Mouse (Mus musculus) liver, embryonic 14.5 days (tissue): ENCODE data around the gene Il31. TPM values are rescaled to one million over a fixed set of nuclear protein-coding genes. Genes with fewer than 3 reads are reported as not detected.
A peak's percentile ranks its signal among the peaks of the same experiment; 100 is the strongest.

Experiments used
- ATAC-seq: fragments of 200-750 bp; cut with Nextera tagmentation; 2 replicates; pipeline ENCODE4 v1.8.0; 2017; ENCODE audit warnings: moderate number of reproducible peaks, mild to moderate bottlenecking, moderate library complexity; ENCODE audit not compliant: insufficient read depth
- DNase-seq, 3 experiments: peaks; one replicate each; pipeline ENCODE4 v3.0.0-alpha.2; 2012 to 2013; ENCODE audit warnings: low read depth in 3 of 3, low spot score in 3 of 3
- H3K27ac ChIP-seq: fragments of 300-500 bp; sonication (generic); 2 replicates; pipeline ENCODE4 v1.5.1; 2014; ENCODE audit warnings: moderate library complexity, mild to moderate bottlenecking, control low read depth, inconsistent platforms
- H3K27me3 ChIP-seq: fragments of 300-500 bp; sonication (generic); 2 replicates; pipeline ENCODE4 v1.6.1; 2014; ENCODE audit warnings: mild to moderate bottlenecking, low read length, moderate library complexity; ENCODE audit not compliant: control insufficient read depth, insufficient read depth
- H3K36me3 ChIP-seq: fragments of 300-500 bp; sonication (generic); replicated peaks from 2 replicates; pipeline ENCODE4 v1.6.1; 2014; ENCODE audit warnings: low read depth; ENCODE audit not compliant: control insufficient read depth, insufficient read depth
- H3K4me1 ChIP-seq, 2 experiments: fragments of 200-500 bp in 1 of 2; fragments of 300-500 bp in 1 of 2; sonication (generic) in 1 of 2; replicated peaks; 2 replicates each; pipeline ENCODE4 v1.6.1; 2012 to 2014; ENCODE audit warnings: antibody characterized with exemption in 1 of 2, inconsistent platforms in 1 of 2, low read length in 1 of 2; ENCODE audit not compliant: control insufficient read depth in 2 of 2, insufficient read depth in 2 of 2
- H3K4me2 ChIP-seq: fragments of 300-500 bp; sonication (generic); 2 replicates; pipeline ENCODE4 v1.6.1; 2014; ENCODE audit warnings: low read depth, mild to moderate bottlenecking, control low read depth, moderate library complexity
- H3K4me3 ChIP-seq, 2 experiments: fragments of 200-500 bp in 1 of 2; fragments of 300-500 bp in 1 of 2; sonication (generic) in 1 of 2; 2 replicates each; pipeline ENCODE4 v1.5.1; 2012 to 2014; ENCODE audit warnings: low read depth in 2 of 2, low read length in 2 of 2, mild to moderate bottlenecking in 2 of 2, control low read depth in 1 of 2, inconsistent platforms in 1 of 2, moderate library complexity in 1 of 2; ENCODE audit not compliant: insufficient read depth in 1 of 2
- H3K9ac ChIP-seq: fragments of 300-500 bp; sonication (generic); replicated peaks from 2 replicates; pipeline ENCODE4 v1.6.1; 2014; ENCODE audit warnings: mild to moderate bottlenecking, control low read depth, moderate library complexity
- H3K9me3 ChIP-seq: fragments of 300-500 bp; sonication (generic); 2 replicates; pipeline ENCODE4 v1.6.1; 2016; ENCODE audit warnings: low read length, mixed read lengths; ENCODE audit not compliant: control insufficient read depth
- CTCF ChIP-seq: IDR thresholded peaks from 2 replicates; pipeline ENCODE4 v1.5.1; 2016; ENCODE audit warnings: antibody characterized with exemption, low read depth, control low read depth
- EP300 ChIP-seq: IDR thresholded peaks from 2 replicates; pipeline ENCODE4 v1.6.1; 2016; ENCODE audit warnings: antibody characterized with exemption, low read depth
- WGBS: fragments of 180-500 bp; shearing (Covaris S2); extraction: QIAGEN DNeasy Blood & Tissue Kit; methylation state at CpG from one replicate; pipeline ENCODE4 v1.1.7; 2014; ENCODE audit not compliant: insufficient replicate concordance; 5-methylcytosine and 5-hydroxymethylcytosine counted together
- polyA plus RNA-seq, 2 experiments: library from polyadenylated mRNA; depleted of rRNA in 1 of 2; stranded (reverse) in 1 of 2; unstranded in 1 of 2; fragments of >200 nt; fragmentation: Nextera tagmentation in 1 of 2; extraction: Ambion mirVana in 1 of 2; gene quantifications; 2 replicates each; pipeline versions ENCODE4 v1.2.1 to v1.2.3; 2012 to 2014

Gene Il31
- polyA plus RNA-seq, 2 experiments = not detected

DNA sequence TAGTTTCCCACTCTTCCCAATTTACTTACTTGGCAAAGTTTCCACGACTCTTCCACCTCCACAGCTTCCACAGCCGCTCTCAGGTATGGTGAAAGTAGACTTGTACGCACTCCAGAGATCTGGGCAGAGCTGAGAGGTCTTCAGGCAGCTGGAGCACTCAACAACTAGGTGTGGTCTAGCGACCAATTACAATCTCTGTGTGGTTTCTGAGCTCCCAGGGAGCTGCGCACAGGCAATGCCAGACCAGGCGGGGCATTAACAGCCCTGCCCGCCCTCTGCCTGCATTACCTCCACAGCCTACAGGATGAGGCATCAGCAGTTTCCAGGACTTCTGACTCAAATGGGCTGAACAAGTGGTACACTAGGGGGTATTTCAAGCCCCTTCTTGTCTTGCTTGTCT lies 36.0 kb upstream of the Il31 start, which contains the start of gene Gm49027:
Gm49027 (minus strand) TSS at position 208 of the 400 bp plus-strand sequence.
- Histone ChIP-seq H3K4me1 (peaks cover 10 to 11% of the 10 kb centered on the region in 2 experiments), H3K9me3 (no peaks in the 10 kb centered on the region), H3K4me2 (peak within 1 kb of the TSS; percentile 97), H3K27ac (no peak within 1 kb of the TSS), H3K4me3 (peak within 1 kb of the TSS; percentile 71 to 74), H3K9ac (0 out of 2 replicates have a peak within 1 kb of the TSS, but pooled peaks have one; percentile 15), H3K36me3 (peaks cover 3% of the 10 kb centered on the region; the same call in 1 of the 2 replicates), H3K27me3 (no peaks in the 10 kb centered on the region)
- TF ChIP-seq CTCF (no peak), EP300 (no peak)
- DNase-seq (no peak), ATAC-seq (no peak)
- 56% methylated on average over 7 of the region's 7 CpGs for WGBS

DNA sequence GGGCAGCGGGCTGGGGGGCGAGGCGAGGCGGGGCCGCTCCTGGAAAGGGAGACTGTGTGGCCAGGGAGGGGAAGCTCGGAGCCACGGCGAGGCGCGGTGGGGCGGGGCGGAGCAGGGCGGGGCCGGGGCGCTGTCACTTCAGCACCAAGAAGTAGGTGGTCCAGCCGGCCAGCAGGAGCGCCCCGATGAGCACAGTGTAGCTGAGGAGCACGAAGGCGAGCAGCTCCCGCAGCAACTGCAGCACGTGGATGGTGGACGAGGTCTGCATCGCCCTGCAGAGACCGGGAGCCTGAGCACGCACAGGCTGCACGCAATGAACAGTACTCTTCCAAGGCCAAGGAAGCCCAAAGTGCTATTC lies 35.1 kb upstream of the Il31 start:
- peak overlapping the region; percentile 71 to 74 for H3K4me3 ChIP-seq
- peaks cover 3% of the 10 kb centered on the region; the same call in 1 of the 2 replicates for H3K36me3 ChIP-seq
- no peaks in the 10 kb centered on the region for H3K27me3 ChIP-seq
- no peak overlapping the region for H3K27ac ChIP-seq
- H3K9me3 ChIP-seq = no peaks in the 10 kb centered on the region
- peak; percentile 92 for ATAC-seq
- under 1% methylated on average over 27 of the region's 27 CpGs for WGBS
- H3K4me1 ChIP-seq = peaks cover 10 to 11% of the 10 kb centered on the region in 2 experiments
- peak overlapping the region; percentile 97 for H3K4me2 ChIP-seq
- no peak for DNase-seq
- no peak for TF ChIP-seq EP300
- peak; percentile 49 for TF ChIP-seq CTCF
- H3K9ac ChIP-seq = 0 out of 2 replicates have a peak overlapping the region, but pooled peaks have one; percentile 15

DNA sequence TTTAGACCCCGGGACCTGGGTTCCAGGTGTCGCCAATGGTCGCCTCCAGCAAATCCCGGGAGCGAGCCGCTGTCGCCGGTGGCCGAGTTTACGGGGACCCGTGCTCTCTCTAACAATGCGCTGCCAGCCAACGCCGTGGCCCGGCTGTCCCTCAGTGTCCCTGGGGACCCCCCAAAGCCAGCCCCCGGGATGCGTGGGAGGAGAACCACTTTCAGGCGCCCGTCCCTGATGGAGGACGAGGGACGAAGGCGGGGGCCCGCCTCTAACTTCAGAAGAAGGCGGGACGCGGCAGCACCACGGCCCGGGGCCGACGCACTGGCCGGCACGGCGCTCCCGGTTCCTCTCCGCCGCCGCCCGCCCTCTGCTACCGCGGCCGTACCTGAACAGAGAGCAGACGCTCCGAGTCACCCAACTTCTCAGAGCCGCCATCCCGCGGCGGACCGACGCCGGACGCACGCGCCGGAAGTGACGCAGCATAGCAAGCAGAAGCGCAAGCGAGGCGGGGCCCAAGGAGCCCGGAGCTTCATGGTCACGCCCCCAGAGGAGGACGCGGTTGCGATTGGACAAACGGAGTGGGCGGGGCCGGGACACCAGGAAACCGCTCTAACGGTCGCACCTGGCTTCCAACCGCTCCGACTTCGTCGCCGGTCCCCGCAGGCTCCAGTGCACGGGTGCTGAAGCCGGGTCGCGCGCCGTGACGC lies 34.6 kb upstream of the Il31 start, which contains the start of gene Diablo:
Diablo (minus strand) TSS at position 485 of the 701 bp plus-strand sequence.
- H3K9ac ChIP-seq = peak within 1 kb of the TSS; percentile 86
- H3K4me3 ChIP-seq = peak within 1 kb of the TSS; percentile 71 to 77
- H3K4me2 ChIP-seq = peak within 1 kb of the TSS; percentile 97
- no peaks in the 10 kb centered on the region for H3K27me3 ChIP-seq
- TF ChIP-seq EP300 (no peak), CTCF (peak; percentile 24; the same call in 1 of the 2 replicates)
- WGBS = under 1% methylated on average over 82 of the region's 82 CpGs
- H3K27ac ChIP-seq = peak within 1 kb of the TSS; percentile 30; the same call in 1 of the 2 replicates
- H3K4me1 ChIP-seq = peaks cover 10 to 11% of the 10 kb centered on the region in 2 experiments
- DNase-seq (peak; percentile 97 to 98 (median 98)), ATAC-seq (peak; percentile 96)
- no peaks in the 10 kb centered on the region for H3K9me3 ChIP-seq
- 0 out of 2 replicates have a peak, but pooled peaks cover 3% of the 10 kb centered on the region for H3K36me3 ChIP-seq

DNA sequence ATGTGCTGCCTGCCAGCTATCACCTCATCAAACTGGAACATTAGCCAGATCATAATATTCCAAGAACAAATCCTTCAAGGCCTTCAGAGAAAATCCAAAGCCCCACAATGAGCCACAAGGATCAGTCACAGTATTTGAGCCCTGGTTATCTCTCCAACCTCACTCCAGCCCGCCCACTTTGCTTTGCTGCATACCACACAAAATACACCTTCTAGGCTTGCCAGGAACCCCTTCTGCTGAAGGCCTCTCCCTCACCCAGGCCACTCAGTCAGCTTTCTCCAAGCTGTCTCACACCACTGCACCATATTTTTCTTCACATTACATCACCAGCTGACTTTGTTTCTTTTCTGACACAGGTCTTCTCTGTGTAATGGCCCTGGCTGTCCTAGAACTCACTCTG lies 32.9 kb upstream of the Il31 start:
- peak overlapping the region; percentile 97 for H3K4me2 ChIP-seq
- H3K4me3 ChIP-seq = no peak overlapping the region; a peak in 1 of 4 replicates
- H3K27ac ChIP-seq = no peak overlapping the region
- no peak for DNase-seq
- no peak for TF ChIP-seq EP300
- TF ChIP-seq CTCF = no peak
- H3K36me3 ChIP-seq = peaks cover 5% of the 10 kb centered on the region; the same call in 1 of the 2 replicates
- no peak overlapping the region; the same call in 1 of the 2 replicates for H3K9ac ChIP-seq
- 38% methylated on average over 1 of the region's 1 CpGs for WGBS
- no peak for ATAC-seq
- H3K4me1 ChIP-seq = peaks cover 10 to 11% of the 10 kb centered on the region in 2 experiments
- no peaks in the 10 kb centered on the region for H3K9me3 ChIP-seq
- no peaks in the 10 kb centered on the region for H3K27me3 ChIP-seq

DNA sequence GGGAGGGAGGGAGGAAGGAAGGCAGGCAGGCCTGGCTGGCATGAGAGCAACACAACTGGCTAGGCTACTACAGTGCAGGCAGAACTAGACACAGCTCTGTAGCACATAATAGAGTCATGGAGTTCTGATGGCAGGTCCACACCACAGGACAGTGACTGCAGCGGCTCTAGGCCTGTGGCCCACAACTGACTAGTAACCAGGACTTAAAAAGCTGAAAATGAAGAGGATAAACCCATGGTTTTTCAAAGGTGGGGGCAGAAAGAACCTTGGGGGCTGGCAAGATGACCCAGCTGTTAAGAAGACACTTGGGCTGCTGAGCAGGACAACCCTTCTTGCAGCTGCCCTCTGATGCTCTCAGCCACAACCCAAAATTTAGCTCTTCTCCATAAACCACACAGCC lies 32.3 kb upstream of the Il31 start:
- peaks cover 10 to 11% of the 10 kb centered on the region in 2 experiments for H3K4me1 ChIP-seq
- ATAC-seq (no peak), DNase-seq (no peak)
- H3K4me3 ChIP-seq = no peak overlapping the region
- H3K4me2 ChIP-seq = no peak overlapping the region
- no peaks in the 10 kb centered on the region for H3K27me3 ChIP-seq
- 79% methylated on average over 1 of the region's 1 CpGs for WGBS
- H3K9me3 ChIP-seq = no peaks in the 10 kb centered on the region
- TF ChIP-seq EP300 (no peak), CTCF (no peak)
- H3K36me3 ChIP-seq = peaks cover 5% of the 10 kb centered on the region; the same call in 1 of the 2 replicates
- no peak overlapping the region for H3K9ac ChIP-seq
- H3K27ac ChIP-seq = no peak overlapping the region
